Mouse (Mus musculus) embryonic facial prominence, embryonic 11.5 days (tissue): Measurements from ENCODE around the gene Oxsm. TPM values are rescaled to one million over a fixed set of nuclear protein-coding genes. Genes with fewer than 3 reads are reported as not detected.

Experiments used
- ATAC-seq: fragments of 200-750 bp; cut with Nextera tagmentation; replicated peaks from 2 replicates; pipeline ENCODE4 v1.8.0; 2017; ENCODE audit warnings: low read depth; ENCODE audit not compliant: insufficient number of reproducible peaks, low FRiP score, low TSS enrichment
- DNase-seq: peaks from one replicate; pipeline ENCODE4 v3.0.0-alpha.2; 2015; ENCODE audit warnings: low spot score
- H3K27ac ChIP-seq: fragments of 300-500 bp; sonication (generic); replicated peaks from 2 replicates; pipeline ENCODE4 v1.5.1; 2014; ENCODE audit warnings: mild to moderate bottlenecking, low read depth, low read length, control low read depth
- H3K27me3 ChIP-seq: fragments of 300-500 bp; sonication (generic); 2 replicates; pipeline ENCODE4 v1.6.1; 2014; ENCODE audit warnings: mild to moderate bottlenecking, low read length, moderate library complexity, mixed read lengths; ENCODE audit not compliant: control insufficient read depth, insufficient read depth
- H3K36me3 ChIP-seq: fragments of 300-500 bp; sonication (generic); replicated peaks from 2 replicates; pipeline ENCODE4 v1.6.1; 2014; ENCODE audit warnings: low read depth, mild to moderate bottlenecking, low read length, moderate library complexity, mixed read lengths; ENCODE audit not compliant: control insufficient read depth, insufficient read depth
- H3K4me1 ChIP-seq: fragments of 300-500 bp; sonication (generic); 2 replicates; pipeline ENCODE4 v1.6.1; 2014; ENCODE audit warnings: low read length, mixed read lengths; ENCODE audit not compliant: control insufficient read depth, insufficient read depth
- H3K4me2 ChIP-seq: fragments of 300-500 bp; sonication (generic); 2 replicates; pipeline ENCODE4 v1.6.1; 2014; ENCODE audit warnings: low read depth, mild to moderate bottlenecking, control low read depth, low read length, moderate library complexity
- H3K4me3 ChIP-seq: fragments of 300-500 bp; sonication (generic); 2 replicates; pipeline ENCODE4 v1.5.1; 2014; ENCODE audit warnings: low read depth, low read length, control low read depth
- H3K9ac ChIP-seq: fragments of 300-500 bp; sonication (generic); replicated peaks from 2 replicates; pipeline ENCODE4 v1.6.1; 2014; ENCODE audit warnings: mild to moderate bottlenecking, control low read depth, low read length
- H3K9me3 ChIP-seq: fragments of 300-500 bp; sonication (generic); replicated peaks from 2 replicates; pipeline ENCODE4 v1.6.1; 2016; ENCODE audit warnings: mild to moderate bottlenecking, low read length, inconsistent platforms, mixed read lengths; ENCODE audit not compliant: control insufficient read depth
- WGBS: fragments of 180-500 bp; shearing (Covaris S2); extraction: QIAGEN DNeasy Blood & Tissue Kit; methylation state at CpG from one replicate; pipeline ENCODE4 v1.1.7; 2014; 5-methylcytosine and 5-hydroxymethylcytosine counted together
- polyA plus RNA-seq: library from polyadenylated mRNA; unstranded; fragments of >200 nt; fragmentation: Nextera tagmentation; extraction: Ambion mirVana; gene quantifications from 2 replicates; pipeline ENCODE4 v1.2.1, GENCODE M21; 2014

Gene Oxsm
- polyA plus RNA-seq, 1 experiment from 2014 or later, result 0.88 TPM

DNA sequence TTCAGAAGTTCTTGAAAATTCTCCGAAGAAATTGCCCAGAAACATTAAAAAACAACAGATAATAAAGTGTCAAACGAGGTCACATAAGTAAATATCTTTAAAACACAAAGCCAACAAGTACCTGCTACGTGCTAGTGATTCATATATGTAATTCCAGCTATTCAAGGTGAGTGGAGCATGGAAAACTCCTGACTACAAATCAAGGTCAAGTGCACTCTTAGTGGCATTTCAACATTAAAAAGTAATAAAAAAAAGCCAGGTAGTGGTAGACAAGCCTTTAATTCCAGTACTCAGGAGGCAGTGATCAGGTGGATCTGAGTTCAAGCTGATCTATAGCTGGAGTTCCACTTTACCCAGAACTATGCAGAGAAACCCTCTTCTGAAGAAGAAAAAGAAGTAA lies 1.5 kb downstream of the Oxsm start:
- Histone ChIP-seq H3K27ac (no peak overlapping the region), H3K4me3 (no peak overlapping the region), H3K9me3 (no peaks in the 10 kb centered on the region), H3K36me3 (no peaks in the 10 kb centered on the region), H3K4me2 (no peak overlapping the region), H3K9ac (no peak overlapping the region), H3K27me3 (no peaks in the 10 kb centered on the region), H3K4me1 (no peaks in the 10 kb centered on the region; the same call in 1 of the 2 replicates)
- DNase-seq (no peak), ATAC-seq (no peak)
- 70% methylated on average over 3 of the region's 3 CpGs for WGBS

GRCm38 (mm10) chr14:16246340-16246912 lies 3.2 kb downstream of the Oxsm start:
- H3K4me1 ChIP-seq, result no peaks in the 10 kb centered on the region; the same call in 1 of the 2 replicates
- H3K27ac ChIP-seq, result no peak overlapping the region
- 83% methylated on average over 2 of the region's 2 CpGs for WGBS

DNA sequence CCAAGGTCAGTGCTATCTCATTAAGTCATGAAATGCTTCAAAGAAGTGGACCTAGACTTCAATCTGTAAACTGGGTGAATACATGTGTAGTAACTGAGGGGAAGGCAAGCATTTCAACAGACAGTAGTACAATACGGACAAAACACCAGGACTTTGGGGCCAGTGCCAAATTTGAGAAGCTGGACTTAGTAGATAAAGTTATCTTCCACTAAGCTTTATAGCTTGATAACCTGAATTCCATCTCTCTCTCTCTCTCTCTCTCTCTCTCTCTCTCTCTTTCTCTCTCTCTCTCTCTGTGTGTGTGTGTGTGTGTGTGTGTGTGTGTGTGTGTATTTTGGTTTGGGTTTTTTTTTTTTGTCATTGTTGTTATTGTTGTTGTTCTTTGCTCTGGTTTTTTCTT lies 4.5 kb downstream of the Oxsm start:
- H3K4me1 ChIP-seq, result no peaks in the 10 kb centered on the region; the same call in 1 of the 2 replicates
- H3K27ac ChIP-seq, result no peak overlapping the region
- WGBS, result 90% methylated on average over 1 of the region's 1 CpGs
- H3K36me3 ChIP-seq, result no peaks in the 10 kb centered on the region
- DNase-seq, result no peak
- H3K9ac ChIP-seq, result no peak overlapping the region
- ATAC-seq, result no peak
- no peak overlapping the region for H3K4me3 ChIP-seq
- no peak overlapping the region for H3K4me2 ChIP-seq
- no peaks in the 10 kb centered on the region for H3K27me3 ChIP-seq
- H3K9me3 ChIP-seq, result no peaks in the 10 kb centered on the region

More at GRCm38 (mm10) chr14:16246340-16246912, 3.2 kb downstream of the Oxsm start:
- no peaks in the 10 kb centered on the region for H3K27me3 ChIP-seq
- no peak for DNase-seq
- H3K36me3 ChIP-seq, result no peaks in the 10 kb centered on the region
- no peak overlapping the region for H3K4me2 ChIP-seq
- ATAC-seq, result no peak
- no peak overlapping the region for H3K9ac ChIP-seq
- no peaks in the 10 kb centered on the region for H3K9me3 ChIP-seq
- no peak overlapping the region for H3K4me3 ChIP-seq

DNA sequence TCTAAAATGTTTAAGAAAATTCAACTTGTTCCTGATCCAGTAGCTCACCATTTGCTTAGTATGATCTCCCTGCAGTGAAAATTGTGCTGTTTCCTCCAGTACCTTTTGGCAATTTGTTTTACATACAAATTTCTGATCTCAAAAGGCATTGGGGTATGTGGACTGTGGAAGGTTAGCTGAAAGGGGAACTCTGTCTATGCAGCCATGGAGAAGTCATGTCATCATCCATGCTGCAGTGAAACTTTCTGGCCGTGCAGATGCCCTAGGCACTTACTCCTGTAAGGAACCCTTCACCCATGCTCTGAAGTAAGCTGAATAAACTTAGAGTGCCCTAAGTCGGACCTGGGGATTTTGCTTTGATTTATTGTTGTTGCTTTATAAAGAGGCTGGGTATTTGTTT lies 5.2 kb downstream of the Oxsm start:
- ATAC-seq (no peak), DNase-seq (no peak)
- H3K4me3 ChIP-seq, result no peak overlapping the region
- H3K36me3 ChIP-seq, result no peaks in the 10 kb centered on the region
- H3K4me2 ChIP-seq, result no peak overlapping the region
- no peaks in the 10 kb centered on the region for H3K9me3 ChIP-seq
- H3K9ac ChIP-seq, result no peak overlapping the region
- WGBS, result 65% methylated on average over 2 of the region's 2 CpGs
- H3K4me1 ChIP-seq, result no peaks in the 10 kb centered on the region
- H3K27ac ChIP-seq, result no peak overlapping the region
- H3K27me3 ChIP-seq, result no peaks in the 10 kb centered on the region

DNA sequence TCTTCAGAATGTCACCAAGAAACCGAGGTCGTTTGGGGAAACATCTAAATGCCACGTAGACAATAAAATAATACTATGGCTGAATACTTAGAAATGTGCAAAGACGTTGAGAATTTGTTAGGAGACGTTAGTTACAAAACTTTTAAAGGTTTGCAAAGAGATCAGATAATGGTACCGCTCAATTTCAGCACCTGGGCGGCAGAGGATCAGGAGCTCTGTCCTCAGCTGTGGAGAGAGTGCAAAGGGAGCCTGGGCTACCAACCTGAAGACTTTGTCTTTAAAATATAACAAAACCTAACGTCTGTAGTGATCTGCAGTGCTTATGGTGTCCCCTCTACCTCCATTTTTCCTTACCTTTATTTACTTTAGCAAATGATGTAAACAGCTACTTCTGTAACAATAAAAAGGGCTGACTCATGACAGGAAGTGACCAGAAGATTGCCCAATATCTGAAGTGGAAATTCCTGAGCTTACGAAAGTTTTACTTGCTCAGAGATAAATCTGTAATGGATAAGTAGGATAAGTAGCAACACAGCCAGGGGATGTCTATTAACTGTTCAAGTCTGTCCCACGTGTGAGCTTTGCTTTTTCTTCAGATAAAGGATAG lies 5.9 kb downstream of the Oxsm start:
- ATAC-seq (no peak), DNase-seq (no peak)
- Histone ChIP-seq H3K36me3 (no peaks in the 10 kb centered on the region), H3K4me1 (no peaks in the 10 kb centered on the region), H3K9ac (peak overlapping the region; percentile 80), H3K4me3 (peak overlapping the region; percentile 50), H3K4me2 (peak overlapping the region; percentile 62), H3K27me3 (no peaks in the 10 kb centered on the region), H3K27ac (no peak overlapping the region), H3K9me3 (no peaks in the 10 kb centered on the region)
- WGBS, result 23% methylated on average over 10 of the region's 10 CpGs

- Histone ChIP-seq H3K4me3 (peak overlapping the region; percentile 50), H3K4me1 (no peaks in the 10 kb centered on the region), H3K9me3 (no peaks in the 10 kb centered on the region), H3K9ac (peak overlapping the region; percentile 80), H3K27ac (peak overlapping the region; percentile 20; the same call in 1 of the 2 replicates), H3K36me3 (no peaks in the 10 kb centered on the region), H3K27me3 (no peaks in the 10 kb centered on the region), H3K4me2 (peak overlapping the region; percentile 62)
- 5% methylated on average over 34 of the region's 34 CpGs for WGBS
- peak; percentile 84 for ATAC-seq
- peak; percentile 78 for DNase-seq
These were observed 6.5 kb downstream of the Oxsm start for GRCm38 (mm10) chr14:16242947-16243602.

DNA sequence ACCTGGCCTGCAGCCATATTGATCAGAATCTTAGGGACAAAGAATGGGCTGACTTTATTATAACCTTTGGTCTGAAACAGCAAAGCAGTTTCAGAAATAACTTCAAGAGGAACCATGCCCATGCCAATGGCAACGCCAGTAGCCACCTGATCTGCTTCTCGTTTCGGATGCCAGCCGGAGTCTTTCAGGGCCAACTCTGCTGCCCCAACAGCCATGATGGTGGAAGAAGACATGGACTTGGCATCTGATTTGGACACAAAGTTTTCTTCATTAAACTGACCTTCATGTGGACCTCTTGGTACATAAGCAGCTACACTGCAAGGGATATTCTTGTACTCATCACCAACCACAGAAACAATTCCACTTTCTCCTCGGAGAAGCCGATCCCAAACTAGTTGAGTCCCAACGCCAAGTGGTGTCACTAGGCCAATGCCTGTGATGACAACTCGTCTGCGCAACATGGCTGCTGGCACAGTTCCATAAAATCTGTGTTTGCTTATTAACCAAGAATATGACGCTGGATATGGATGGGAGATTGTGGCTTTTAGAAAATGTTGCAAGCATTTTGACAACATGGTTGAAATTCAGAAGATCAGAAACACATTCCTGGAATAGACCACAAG lies 7.3 kb downstream of the Oxsm start:
- H3K27me3 ChIP-seq, result no peaks in the 10 kb centered on the region
- no peak overlapping the region for H3K27ac ChIP-seq
- no peaks in the 10 kb centered on the region for H3K4me1 ChIP-seq
- no peak overlapping the region for H3K4me3 ChIP-seq
- no peaks in the 10 kb centered on the region for H3K36me3 ChIP-seq
- no peak overlapping the region for H3K9ac ChIP-seq
- DNase-seq (no peak), ATAC-seq (no peak)
- 96% methylated on average over 10 of the region's 10 CpGs for WGBS
- peak overlapping the region; percentile 62 for H3K4me2 ChIP-seq
- H3K9me3 ChIP-seq, result no peaks in the 10 kb centered on the region; the same call in 1 of the 2 replicates

GRCm38 (mm10) chr14:16236466-16236865 lies 13.1 kb downstream of the Oxsm start:
- no peaks in the 10 kb centered on the region for H3K36me3 ChIP-seq
- no peaks in the 10 kb centered on the region; the same call in 1 of the 2 replicates for H3K9me3 ChIP-seq
- H3K4me2 ChIP-seq, result no peak overlapping the region
- H3K4me3 ChIP-seq, result no peak overlapping the region
- no peaks in the 10 kb centered on the region for H3K27me3 ChIP-seq
- DNase-seq (no peak), ATAC-seq (no peak)
- H3K27ac ChIP-seq, result no peak overlapping the region
- no peaks in the 10 kb centered on the region for H3K4me1 ChIP-seq
- WGBS, result 71% methylated on average over 3 of the region's 3 CpGs
- no peak overlapping the region for H3K9ac ChIP-seq
